Mouse (Mus musculus): ENCODE measurements at regions not wholly inside any gene's neighbourhood (a gene's known extent, or its start where the extent isn't known, plus 50 kb on each side); places are given as distances from the start of the nearest gene placed in this dataset.

DNA sequence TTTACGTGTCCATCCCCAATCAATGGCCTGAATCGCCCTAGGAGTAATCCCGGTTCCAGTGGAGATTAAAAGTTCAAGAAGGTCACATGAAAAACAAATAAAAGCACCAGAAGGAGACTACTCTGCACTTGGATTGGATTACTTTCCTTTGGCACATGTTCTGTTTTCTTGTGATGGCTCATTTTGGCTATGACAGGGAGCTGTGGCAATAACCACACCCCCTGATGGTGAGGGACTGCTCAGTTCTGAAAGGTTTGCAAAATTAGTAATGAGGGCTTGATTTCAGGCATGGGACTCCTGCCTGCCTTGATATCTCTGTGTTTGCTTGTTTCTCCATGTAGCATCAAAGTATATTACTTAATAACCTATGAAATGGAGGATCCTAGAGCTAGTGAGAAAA, 293.9 kb downstream of the Plk2 start:
- no peak for DNase-seq

DNA sequence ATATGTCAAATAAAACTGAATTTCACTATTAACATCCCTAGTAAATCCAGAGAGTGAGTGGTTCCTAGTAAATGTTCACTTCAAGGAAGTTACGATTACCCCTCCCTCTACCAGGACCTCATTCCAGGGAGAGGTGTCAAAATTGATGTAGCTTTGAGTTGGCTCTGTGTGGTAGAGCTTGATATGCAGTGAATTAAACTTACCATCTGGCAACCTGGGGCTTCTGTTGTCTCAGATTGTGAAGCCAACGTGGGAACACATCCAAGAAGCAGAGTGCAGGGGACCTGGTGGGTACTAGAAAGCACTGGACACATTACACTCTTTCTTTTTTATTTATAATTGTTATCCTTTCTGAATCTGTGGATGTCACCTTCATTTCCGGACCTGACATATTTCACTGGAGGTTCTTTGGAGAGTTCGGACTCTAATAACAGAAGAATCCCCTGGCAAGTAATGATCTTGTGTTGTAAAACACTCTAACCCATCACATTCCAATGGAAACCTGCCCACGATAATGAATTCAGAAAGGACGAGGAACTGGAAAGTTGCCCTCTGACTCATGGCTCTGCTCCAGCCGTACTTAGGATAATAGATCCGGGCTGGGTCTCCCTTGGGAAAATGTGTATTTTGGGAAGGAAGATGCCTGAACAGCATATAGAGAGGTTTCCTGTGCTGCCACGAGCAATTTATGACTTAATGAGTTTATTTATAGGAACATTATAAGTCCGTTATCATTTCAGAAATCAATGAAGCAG, 295.8 kb downstream of the Plk2 start:
- DNase-seq, result peak; percentile 59 to 73

DNA sequence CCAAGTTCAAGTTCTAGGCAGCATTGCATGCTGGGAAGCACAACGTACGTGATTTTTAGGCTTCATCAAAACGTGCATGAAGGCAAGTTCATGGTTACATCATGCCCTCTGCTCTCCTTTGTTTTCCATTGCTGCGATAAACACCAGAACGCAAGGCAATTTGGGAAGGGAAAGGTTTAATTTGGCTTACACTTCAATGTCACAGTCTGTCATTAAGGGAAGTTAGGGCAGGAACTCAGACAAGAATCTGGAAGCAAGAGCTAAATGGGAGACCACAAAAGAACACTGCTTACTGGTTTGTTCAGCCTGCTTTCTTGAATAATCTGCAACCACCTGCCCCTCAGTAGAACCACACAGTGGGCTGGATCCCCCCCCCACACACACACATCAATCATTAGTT, 297.9 kb downstream of the Plk2 start:
- DNase-seq, result no peak

DNA sequence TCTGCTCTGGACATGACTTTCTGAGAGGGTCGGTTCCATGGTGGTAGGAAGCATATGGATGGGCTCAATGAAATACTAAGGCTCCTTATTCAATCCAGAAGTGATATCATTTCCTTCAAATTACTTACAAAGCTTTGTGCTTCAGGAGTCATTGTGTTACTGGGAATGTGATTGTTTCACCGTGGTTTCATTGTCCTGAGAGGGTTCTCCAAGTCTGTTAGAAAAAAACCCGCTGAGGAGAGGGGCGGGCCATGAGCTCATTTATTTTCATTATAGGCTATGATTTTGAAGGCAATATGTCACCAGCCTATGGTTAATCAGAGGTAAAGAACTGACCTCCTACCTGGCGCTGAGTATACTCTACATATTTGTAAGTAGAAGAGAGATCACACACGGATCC, 300.0 kb downstream of the Plk2 start:
- DNase-seq, result no peak

DNA sequence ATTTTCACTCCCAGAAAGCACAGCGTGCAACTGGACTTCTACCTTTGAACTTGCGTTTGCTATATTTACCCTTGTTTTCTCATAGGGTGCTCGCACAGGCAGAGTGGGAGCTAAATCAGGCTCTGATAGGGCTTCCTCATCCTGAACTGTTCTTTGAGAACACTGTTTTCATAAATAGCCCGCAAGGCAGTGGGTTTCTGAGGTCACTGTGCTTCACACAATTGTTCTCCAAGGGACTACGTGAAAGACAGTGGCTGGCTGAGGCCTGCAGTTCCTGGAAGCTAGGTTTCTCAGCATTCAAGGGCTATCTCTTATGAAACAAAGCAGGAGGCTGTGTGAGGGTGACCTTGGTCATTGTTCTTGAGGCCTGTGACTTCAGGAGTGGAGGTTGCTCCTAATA, 301.7 kb downstream of the Plk2 start:
- DNase-seq, result no peak

DNA sequence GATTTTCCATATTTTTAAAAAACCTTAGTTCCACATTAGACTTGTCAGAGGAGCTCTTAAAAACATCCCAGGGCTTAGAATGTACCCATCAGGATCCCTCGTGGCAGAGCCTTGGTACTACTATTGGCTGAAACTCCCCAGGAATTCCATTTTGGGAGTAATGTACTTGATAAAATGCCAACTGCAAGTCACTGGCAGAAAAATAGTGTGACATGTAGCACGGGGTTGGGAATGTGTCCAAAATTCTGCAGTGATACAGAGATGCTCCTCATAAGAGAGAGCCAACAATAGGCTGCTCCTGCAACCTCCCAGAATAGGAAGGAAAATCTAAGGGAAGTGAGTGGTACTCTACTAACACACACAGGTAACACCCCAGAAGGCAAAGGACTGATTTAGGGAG, 309.4 kb downstream of the Plk2 start:
- DNase-seq, result peak; percentile 49 to 67

DNA sequence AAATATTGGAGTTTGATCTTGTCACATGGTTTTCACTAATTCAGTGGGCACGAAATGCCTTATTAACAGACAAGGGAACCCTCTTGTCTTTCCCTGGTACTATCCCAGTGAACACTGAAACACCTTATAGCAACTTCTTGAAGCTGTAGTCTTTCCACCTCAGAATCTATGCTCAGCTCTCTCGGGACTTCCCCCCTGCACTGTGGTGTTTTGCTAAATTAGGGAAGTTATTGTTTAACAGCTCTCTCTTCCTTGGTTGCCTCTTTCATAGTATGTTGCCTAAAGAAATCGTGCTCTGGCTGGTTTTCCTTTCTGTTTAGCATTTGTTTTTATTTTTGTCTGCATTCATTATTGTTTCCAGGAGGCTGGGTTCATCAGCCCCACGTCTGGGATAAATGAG, 316.0 kb downstream of the Plk2 start:
- DNase-seq, result no peak

DNA sequence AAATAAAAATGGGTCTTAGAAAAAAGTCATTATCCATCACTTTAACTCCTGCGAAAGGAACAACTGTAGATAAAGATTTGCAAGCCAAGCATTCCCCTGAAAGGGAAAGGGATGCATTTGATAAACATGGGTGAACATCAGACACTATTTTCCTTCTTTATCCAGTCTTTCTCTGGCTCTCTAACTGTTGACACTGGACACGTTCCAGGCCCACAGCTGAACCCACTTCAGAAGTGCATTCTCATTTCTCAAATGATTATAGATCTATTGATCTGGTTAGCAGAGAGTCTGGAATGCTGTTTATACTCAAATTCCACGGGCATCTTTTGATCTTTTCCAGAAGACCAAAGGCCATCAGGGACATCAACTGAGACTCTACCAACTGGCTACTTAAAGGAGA, 317.7 kb downstream of the Plk2 start:
- no peak for DNase-seq

DNA sequence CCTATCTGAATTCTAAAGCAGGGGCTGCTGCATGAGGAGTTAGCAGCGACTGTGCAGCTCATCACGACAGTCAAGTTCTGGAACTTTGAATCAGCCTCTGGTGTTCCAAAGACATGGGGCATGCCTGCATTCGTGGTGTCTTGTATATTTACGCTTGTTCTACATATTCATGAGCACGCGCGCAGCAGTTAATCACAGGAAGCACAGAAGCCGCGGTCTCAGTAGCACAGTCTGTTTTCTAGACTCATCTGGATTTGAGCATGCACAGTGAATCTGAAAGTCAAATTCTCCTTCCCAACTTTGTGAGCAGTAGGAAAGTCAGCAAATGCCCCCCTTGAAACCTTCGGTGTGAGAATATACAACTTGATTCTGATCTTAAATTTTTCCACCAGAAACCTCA, 327.3 kb downstream of the Plk2 start:
- DNase-seq, result no peak

DNA sequence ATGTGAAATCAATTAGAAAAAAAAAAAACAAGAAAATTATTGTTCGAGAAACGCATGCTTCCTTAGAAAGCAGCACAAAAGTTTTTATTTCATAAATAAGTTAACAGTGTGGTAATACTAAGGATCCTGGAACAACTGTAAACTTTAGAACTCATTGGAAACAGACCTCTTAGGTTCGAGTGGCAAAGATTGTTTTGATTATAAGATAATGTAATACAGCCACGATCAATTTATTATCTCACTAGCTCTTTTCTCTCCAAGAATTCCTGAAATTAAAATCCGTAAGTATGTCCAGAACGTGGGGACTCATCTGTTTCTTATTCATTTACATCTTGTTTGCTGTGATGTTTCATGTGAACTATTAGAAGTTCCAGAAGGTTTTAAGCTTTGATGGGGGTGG, 327.9 kb downstream of the Plk2 start:
- no peak for DNase-seq

DNA sequence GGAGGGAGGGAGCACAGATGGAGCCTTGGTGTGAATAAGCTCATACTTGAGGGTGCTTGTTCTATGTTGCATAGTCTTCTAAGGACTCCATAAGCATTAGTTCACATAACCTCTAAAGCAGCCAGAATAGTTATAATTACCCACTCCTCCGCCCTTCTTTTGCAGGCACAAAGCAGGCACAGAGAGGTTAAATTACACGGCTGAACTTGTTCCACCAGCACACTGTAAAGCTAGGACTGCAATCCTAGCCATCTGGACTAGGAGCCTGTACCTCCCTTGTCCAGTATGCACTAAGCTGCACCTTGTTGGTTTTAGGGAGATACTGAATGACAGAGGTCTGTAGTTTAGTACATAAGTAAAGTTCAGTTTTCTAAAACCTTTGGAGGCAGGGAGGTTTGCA, 330.0 kb downstream of the Plk2 start:
- no peak for DNase-seq

DNA sequence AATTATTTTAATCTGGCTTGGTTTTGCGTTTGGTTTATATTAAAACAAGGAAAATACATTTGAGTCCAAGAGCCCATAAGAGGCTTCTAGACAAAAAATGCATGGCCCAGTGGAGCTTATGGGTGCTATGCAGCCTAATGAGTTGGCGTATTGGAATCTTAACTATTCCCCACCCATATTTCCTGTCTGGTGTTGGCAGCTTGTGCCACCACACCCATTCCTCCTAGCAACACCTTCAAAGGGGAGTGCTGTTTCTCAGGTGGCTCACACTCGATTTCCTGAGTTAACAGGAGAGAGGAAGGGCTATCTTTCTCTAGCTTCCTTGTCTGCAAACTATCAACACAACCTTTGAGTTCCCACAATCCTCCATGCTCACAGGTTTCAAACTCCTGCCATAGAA, 331.0 kb downstream of the Plk2 start:
- no peak for DNase-seq

DNA sequence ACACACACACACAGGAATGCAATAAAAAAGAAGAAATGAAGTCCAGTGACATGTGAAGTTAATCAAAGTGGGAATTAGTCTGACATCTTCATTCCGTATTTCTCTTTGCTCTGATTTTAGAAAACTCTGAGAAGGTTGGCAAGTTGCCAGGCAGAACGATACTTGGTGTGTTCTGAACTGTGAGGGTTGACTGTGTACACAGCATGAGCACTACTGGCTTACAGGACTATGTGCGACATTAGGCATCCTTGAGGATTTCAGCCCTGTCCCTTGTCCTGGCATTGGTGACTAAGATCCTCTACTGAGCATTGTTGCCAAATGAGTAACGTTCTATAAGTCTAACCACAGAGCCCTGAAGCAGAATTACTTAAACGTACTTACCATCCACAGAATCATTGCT, 340.7 kb downstream of the Plk2 start:
- peak; percentile 9 to 34 for DNase-seq

DNA sequence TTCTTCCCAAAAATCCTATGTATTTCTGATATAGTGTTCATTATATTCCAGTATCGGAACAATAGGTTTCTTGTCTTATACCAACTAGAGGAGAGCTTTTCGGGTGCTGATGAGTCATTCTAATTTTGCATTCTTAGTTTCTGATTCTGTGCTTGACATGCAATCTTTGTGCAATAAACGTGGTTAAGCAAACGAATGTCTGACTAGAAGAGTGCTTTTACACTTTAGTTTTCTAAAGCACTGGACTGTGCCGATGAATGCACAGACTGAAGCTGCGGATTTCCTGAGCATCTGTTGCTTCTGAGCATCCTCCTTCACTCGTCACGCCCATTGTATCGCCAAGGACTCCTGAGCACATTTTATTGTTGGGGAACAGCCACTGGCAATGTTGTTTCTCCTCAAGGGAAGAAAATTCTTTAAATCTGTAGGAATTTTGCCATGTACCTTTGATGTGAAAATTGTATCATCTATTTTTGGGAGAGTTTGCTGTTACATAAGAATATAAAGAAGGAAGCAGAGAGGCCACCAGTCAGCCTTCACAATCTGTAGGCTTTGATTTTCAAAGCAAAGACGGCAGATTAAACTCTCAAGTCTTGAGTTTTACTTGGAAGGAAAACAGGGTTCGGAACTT, 346.8 kb downstream of the Plk2 start:
- no peak for DNase-seq

DNA sequence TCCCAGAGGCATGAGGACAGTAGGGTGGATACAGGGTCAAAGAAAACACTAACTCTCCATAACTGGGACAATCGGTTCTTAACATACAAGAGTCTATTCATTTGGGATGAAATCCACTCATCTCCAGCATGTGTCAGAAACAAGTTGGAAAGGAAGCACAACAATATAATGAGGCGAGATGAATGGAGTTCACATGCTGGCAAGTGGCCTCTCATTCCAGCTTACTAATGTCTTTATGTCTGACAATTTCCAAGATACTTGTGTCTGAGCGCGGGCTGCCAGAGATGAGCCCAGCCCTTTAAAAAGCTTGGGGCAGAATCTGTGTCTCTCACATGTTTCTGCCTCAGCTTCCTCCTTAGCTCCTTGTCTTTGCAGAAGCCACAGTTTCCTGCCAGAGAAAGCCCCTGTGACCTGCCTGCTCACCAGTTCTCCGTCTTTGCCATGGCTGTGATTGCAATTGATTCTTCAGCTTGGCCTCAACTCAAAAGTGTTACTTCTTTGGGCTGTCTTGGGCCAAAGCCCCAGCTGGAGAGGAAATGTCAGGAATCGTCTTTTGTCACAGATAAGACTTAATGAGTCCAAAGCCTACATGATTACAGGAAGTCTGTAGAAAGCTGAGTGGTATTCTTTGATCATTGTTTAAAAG, 352.5 kb downstream of the Plk2 start:
- DNase-seq, result no peak

DNA sequence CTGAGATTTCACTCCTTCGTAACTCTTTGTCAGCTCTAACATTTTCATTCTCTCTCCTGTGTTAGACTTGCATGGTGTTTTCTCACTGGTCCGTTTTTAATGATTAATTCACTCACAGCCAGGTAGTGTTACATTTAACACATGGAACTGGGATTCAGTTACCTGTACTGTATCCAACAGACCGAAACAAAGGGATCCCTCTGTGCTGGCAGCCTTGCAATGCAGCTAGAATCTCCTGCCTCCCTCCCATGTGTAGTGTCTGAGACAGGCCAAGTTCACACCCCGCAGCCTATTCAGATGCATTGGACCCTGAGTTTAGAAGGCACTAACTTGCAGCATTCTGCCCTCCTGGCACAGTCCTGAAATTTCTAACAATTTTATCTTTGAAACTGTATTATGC, 357.9 kb downstream of the Plk2 start:
- DNase-seq, result peak in 1 of 2 experiments; percentile 9

DNA sequence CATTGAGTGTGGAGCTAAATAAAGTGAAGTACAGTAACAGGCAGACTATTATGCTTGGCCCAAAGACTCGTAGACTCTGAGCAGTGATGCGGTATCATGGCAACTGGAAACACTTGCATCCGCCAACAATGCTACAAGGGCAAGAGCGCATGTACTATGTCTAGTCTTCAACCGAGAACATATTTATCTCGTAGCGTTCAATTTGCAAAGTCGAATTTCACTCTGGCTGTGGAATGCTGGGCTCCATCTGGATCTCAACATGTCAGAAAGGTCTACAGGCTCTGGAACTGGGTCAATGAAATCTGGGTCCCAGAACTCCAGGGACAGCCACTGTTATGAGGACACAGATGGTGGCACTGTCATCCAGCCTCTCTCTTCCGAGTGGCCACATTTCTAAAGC, 359.7 kb downstream of the Plk2 start:
- peak; percentile 17 to 19 for DNase-seq

DNA sequence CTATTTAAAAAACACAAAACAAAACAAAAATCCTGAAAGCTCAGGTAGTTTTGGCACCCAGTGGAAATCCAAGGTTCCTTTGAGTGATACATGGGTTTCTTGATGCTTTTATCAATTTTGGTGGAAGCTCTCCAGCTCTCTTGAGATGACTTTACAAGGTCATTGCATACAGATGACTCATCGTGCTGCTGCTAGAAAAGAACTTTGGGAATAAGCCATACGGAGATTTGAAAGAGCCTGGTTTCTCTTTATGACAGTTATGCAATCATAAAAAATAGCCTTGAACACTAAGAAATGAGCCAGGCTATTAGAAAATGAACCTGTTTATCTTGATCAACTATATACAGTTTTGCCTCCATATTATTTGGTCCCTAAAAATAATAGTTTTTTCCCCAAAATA, 362.0 kb downstream of the Plk2 start:
- no peak for DNase-seq

DNA sequence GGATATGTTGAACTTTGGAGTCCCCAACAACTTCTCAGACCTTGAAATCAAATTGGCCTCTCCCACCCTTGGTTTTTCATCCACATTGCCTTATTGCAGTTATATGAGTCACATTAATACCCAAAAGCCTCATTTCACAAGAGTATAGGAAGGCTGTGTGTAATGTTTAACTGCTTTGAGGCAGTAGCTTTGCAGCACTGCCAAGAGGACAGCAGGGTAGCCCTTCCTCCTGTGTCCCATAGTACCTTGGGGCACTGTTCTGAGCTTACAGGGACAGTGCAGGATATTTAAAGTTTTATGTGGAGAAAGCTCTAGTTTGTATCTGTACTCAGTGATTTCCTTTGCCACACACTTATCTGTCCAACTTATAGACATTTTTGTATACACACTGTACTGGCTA, 374.4 kb downstream of the Plk2 start:
- DNase-seq, result no peak

DNA sequence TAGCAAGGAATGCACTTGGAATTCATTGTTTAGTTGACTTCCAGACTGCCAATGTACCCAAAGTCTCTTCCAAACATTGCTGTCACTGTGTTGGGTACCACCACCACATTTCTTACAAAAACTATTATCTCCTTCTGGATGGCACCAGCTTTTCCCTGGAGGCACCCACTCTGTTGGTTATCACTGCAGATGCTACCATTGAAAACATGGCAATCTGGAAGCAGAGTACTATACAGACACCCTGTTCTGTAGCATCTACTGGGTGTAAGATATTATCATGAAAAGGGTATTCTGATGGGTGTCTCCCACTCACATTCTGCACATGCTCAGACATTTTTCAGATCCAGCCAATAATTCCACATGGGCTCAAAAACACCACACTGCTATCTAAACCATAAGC, 380.4 kb downstream of the Plk2 start:
- no peak for DNase-seq

DNA sequence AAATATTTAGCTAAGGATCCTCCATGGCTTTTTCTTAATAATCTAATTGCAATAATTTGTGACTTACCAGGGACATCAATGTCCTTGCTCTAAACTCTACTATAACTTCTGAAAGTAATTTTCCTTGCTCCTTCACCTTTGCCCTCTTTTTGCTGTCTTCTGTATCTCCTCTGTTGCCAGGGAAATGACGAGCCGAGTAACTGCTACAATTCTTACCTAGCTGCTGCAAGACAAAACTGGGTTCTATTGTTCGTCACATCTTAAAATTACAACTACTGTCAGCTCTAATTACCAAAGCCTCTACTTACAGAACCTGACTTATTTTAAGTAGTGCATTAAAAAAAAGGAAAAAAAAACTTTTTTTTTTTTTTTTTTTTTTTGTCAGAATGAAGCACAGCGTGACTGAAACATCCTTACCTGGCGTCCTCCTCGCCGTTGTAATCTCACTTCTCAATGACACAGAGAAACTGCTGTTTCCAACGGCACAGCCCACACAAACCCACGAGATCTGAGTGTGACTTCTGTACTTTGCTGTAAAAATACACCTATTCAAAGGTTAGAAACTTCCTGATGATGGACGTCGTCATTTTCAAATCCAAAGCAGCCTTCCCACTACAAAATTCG, 389.4 kb downstream of the Plk2 start:
- no peak for DNase-seq

DNA sequence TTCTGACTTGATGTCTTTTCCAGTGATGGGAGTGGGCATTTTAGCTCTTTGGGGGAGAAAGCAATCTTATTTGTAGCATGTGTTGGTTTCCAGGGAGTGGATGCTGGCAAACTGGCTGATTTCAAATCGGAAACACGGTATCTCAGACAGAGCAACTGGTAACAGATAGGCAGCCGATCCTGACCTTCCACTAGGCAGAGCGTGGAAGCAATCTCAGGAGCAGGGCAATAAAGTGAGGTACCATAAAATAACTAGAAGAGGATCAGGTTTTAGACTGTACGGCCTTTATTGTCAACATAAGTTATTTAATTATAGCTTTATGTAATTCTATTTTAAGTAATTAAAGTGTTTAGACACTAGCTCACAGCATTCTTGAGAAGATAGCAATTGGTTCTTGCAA, 390.0 kb downstream of the Plk2 start:
- DNase-seq, result no peak

DNA sequence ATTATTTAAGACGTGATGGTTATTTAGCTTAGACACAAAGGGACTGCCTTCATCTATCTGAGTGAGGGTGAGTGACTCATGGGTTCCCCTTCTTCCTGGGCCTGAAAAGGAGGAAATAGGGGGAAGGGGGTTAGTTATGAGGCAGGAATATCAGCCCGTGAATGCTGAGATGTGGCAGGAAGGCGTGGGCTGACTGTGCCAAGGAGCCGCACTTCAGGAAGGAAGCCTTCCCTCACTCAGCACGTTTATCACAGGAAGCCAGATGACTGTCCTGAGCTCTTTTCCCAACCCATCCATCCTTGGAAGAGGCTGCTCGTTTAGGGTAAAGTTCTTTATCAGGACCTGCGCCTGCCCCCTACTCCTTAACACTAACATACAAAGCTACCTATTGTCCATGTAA, 403.5 kb downstream of the Plk2 start:
- DNase-seq, result no peak

DNA sequence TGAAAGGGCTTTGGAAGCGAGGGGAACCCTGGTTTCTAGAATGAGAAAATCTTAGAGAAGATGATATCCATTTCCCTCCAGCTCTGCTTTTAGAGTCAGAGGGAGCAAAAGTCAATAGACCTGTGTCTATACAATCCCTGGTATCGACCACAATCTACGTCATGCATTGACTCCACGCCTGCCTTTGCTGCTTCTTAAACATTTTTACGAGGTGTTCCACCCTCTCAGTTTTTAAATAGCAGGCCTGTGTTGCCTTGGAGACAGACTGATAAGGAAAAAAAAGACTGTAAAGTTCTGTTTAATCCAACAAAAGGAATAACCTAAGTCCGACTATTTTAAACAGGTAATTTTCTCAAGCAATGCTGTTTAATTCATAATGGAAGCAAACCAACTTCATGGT, 408.0 kb downstream of the Plk2 start:
- DNase-seq, result no peak
